16 mouse cellular contexts compared by ENCODE assay signal in genomic region chr13:41660052-41660793, GRCm38 (mm10). TPM values are rescaled to one million over a fixed set of nuclear protein-coding genes. Genes with fewer than 3 reads are reported as not detected.
DNase-seq lines count a peak whose midpoint lies in the region; ATAC-seq and TF ChIP-seq lines count a peak whose summit lies in the region.
"Had no signal": no experiment of that assay in that cellular context is flagged by ENCODE, and none has a peak within 500 bp of the region (broad histone marks: within the 10 kb centered on the region; RNA-seq: fewer than 3 reads in every experiment).

No protein-coding gene starts in this region.

- no peak overlapping the region for H3K4me2 ChIP-seq in limb, embryonic 14.5 days (replicated peaks; ENCODE audit: low read depth, low read length, severe bottlenecking)
- no peak overlapping the region for H3K4me2 ChIP-seq in heart, embryonic 12.5 days
- H3K4me2 ChIP-seq: intestine, embryonic 15.5 days; liver, embryonic 12.5 days; midbrain, embryonic 13.5 days; neural tube, embryonic 12.5 days had no signal

- H3K27me3 ChIP-seq in limb, embryonic 14.5 days (ENCODE audit: control insufficient read depth, insufficient read depth, low read length): no peaks in the 10 kb centered on the region
- no peaks in the 10 kb centered on the region for H3K27me3 ChIP-seq in limb, embryonic 10.5 days (ENCODE audit: low read depth, poor library complexity, severe bottlenecking)
- H3K27me3 ChIP-seq in heart, embryonic 12.5 days (replicated peaks): no peaks in the 10 kb centered on the region
- H3K27me3 ChIP-seq: intestine, embryonic 15.5 days; liver, embryonic 12.5 days; midbrain, embryonic 13.5 days; neural tube, embryonic 12.5 days had no signal

- no peaks in the 10 kb centered on the region for H3K36me3 ChIP-seq in limb, embryonic 14.5 days (ENCODE audit: control insufficient read depth, insufficient read depth, low read length)
- no peaks in the 10 kb centered on the region for H3K36me3 ChIP-seq in limb, embryonic 10.5 days
- H3K36me3 ChIP-seq in heart, embryonic 12.5 days: no peaks in the 10 kb centered on the region
- H3K36me3 ChIP-seq: forebrain, embryonic 10.5 days; G1E; intestine, embryonic 15.5 days; liver, embryonic 12.5 days; midbrain, embryonic 13.5 days; neural tube, embryonic 12.5 days had no signal

- DNase-seq in frontal cortex, postnatal 14 days (ENCODE audit: low spot score in 2 of 2): no peak
- peak; percentile 25 for DNase-seq in limb, embryonic 14.5 days (ENCODE audit: low spot score)
- no peak for DNase-seq in limb, embryonic 10.5 days (ENCODE audit: low spot score)
- peak; percentile 67 for DNase-seq in kidney, adult 18-20 months
- peak; percentile 67 to 91 for DNase-seq in kidney, postnatal 25 days
- no peak for DNase-seq in embryo, embryonic 9.5 days (ENCODE audit: extremely low spot score)
- DNase-seq: cerebellum, adult 11 months; gastrocnemius, postnatal 36 days had no signal

- peak; percentile 52; the same call in 1 of the 2 replicates for ATAC-seq in frontal cortex, adult (ENCODE audit: low TSS enrichment)
- no peak for ATAC-seq in limb, embryonic 14.5 days (ENCODE audit: low FRiP score, low read depth)
- ATAC-seq in heart, embryonic 12.5 days (ENCODE audit: insufficient number of reproducible peaks, low FRiP score): no peak
- ATAC-seq: intestine, embryonic 15.5 days; liver, embryonic 12.5 days; midbrain, embryonic 13.5 days had no signal

- H3K27ac ChIP-seq in limb, embryonic 14.5 days (replicated peaks; ENCODE audit: low read depth, low read length): no peak overlapping the region
- H3K27ac ChIP-seq in limb, embryonic 10.5 days: no peak overlapping the region
- no peak overlapping the region for H3K27ac ChIP-seq in heart, embryonic 12.5 days (ENCODE audit: poor library complexity, severe bottlenecking)
- H3K27ac ChIP-seq: forebrain, embryonic 10.5 days; intestine, embryonic 15.5 days; liver, embryonic 12.5 days; midbrain, embryonic 13.5 days; neural tube, embryonic 12.5 days had no signal

- no peaks in the 10 kb centered on the region for H3K9me3 ChIP-seq in limb, embryonic 14.5 days (ENCODE audit: control insufficient read depth, low read length)
- no peaks in the 10 kb centered on the region for H3K9me3 ChIP-seq in limb, embryonic 10.5 days (replicated peaks)
- H3K9me3 ChIP-seq in heart, embryonic 12.5 days (replicated peaks): no peaks in the 10 kb centered on the region
- H3K9me3 ChIP-seq: forebrain, embryonic 10.5 days; G1E; intestine, embryonic 15.5 days; liver, embryonic 12.5 days; midbrain, embryonic 13.5 days; neural tube, embryonic 12.5 days had no signal

- 60% methylated on average over 11 of the region's 11 CpGs for WGBS in limb, embryonic 14.5 days
- 83% methylated on average over 11 of the region's 11 CpGs for WGBS in limb, embryonic 10.5 days
- WGBS in heart, embryonic 12.5 days: 62% methylated on average over 11 of the region's 11 CpGs

- H3K4me1 ChIP-seq in limb, embryonic 14.5 days (ENCODE audit: control insufficient read depth, insufficient read depth, low read length): peaks cover 4% of the 10 kb centered on the region; the same call in 1 of the 2 replicates
- peaks cover 13% of the 10 kb centered on the region for H3K4me1 ChIP-seq in limb, embryonic 10.5 days
- peaks cover 44% of the 10 kb centered on the region for H3K4me1 ChIP-seq in heart, embryonic 12.5 days (replicated peaks)

- H3K4me3 ChIP-seq in limb, embryonic 14.5 days (replicated peaks; ENCODE audit: low read length): no peak overlapping the region
- H3K4me3 ChIP-seq in limb, embryonic 10.5 days: no peak overlapping the region
- no peak overlapping the region for H3K4me3 ChIP-seq in heart, embryonic 12.5 days
- H3K4me3 ChIP-seq: forebrain, embryonic 10.5 days; intestine, embryonic 15.5 days; liver, embryonic 12.5 days; midbrain, embryonic 13.5 days; neural tube, embryonic 12.5 days had no signal

- TF ChIP-seq POLR2A in limb, embryonic 14.5 days (IDR thresholded peaks at IDR 0.05; ENCODE audit: borderline replicate concordance, extremely low read depth, insufficient read depth, insufficient read length): no peak

- H3K9ac ChIP-seq in limb, embryonic 14.5 days (ENCODE audit: low read depth, low read length, severe bottlenecking): no peak overlapping the region
- no peak overlapping the region for H3K9ac ChIP-seq in heart, embryonic 12.5 days
- H3K9ac ChIP-seq: intestine, embryonic 15.5 days; liver, embryonic 12.5 days; midbrain, embryonic 13.5 days; neural tube, embryonic 12.5 days had no signal

RNA-seq across cellular contexts. Expression of gene Tmem170b, which starts 54.5 kb away (rescaled TPM):
- polyA plus RNA-seq in limb, embryonic 14.5 days (2012; rRNA removed): 4.4 and 4.7 TPM in 2 replicates
- polyA plus RNA-seq in limb, embryonic 14.5 days (2014; fragmentation: Nextera tagmentation; extraction: Ambion mirVana): 15.1 and 15.7 TPM in 2 replicates
- 4.4 and 7.2 TPM in 2 replicates for polyA plus RNA-seq in limb, embryonic 10.5 days (2016; fragmentation: Nextera tagmentation; extraction: Ambion mirVana)
- 17.8 and 18.2 TPM in 2 replicates for polyA plus RNA-seq in heart, embryonic 12.5 days (2016; fragmentation: Nextera tagmentation; extraction: Ambion mirVana)

Comparison
In these comparisons a context has a peak if more than half of its experiments do, and no peak if none do; other contexts are left out.
1. DNase-seq: peak in limb, embryonic 14.5 days (single experiment), kidney, adult 18-20 months (single experiment) and kidney, postnatal 25 days (2 of 2); none in frontal cortex, postnatal 14 days (0 of 2), limb, embryonic 10.5 days (single experiment) and embryo, embryonic 9.5 days (single experiment).